Mouse (Mus musculus) ES-E14 (cell line): ENCODE measurements around the gene Kirrel3.

Experiments used
- HCFC1 ChIP-seq: IDR thresholded peaks from 2 replicates; pipeline ENCODE4 v1.6.1; 2012; ENCODE audit warnings: low read length, inconsistent platforms, borderline replicate concordance; ENCODE audit not compliant: insufficient read depth
- MAFK ChIP-seq: IDR thresholded peaks from 2 replicates; pipeline ENCODE4 v1.6.1; 2014; ENCODE audit warnings: mild to moderate bottlenecking, low read depth, low read length, inconsistent platforms; ENCODE audit not compliant: insufficient read depth
- ZC3H11A ChIP-seq: IDR thresholded peaks from 2 replicates; pipeline ENCODE4 v1.6.1; 2012; ENCODE audit warnings: low read depth, mild to moderate bottlenecking, inconsistent platforms, low read length, borderline replicate concordance
- ZNF384 ChIP-seq: IDR thresholded peaks from 2 replicates; pipeline ENCODE4 v1.6.1; 2012; ENCODE audit warnings: low read depth, low read length, inconsistent platforms

DNA sequence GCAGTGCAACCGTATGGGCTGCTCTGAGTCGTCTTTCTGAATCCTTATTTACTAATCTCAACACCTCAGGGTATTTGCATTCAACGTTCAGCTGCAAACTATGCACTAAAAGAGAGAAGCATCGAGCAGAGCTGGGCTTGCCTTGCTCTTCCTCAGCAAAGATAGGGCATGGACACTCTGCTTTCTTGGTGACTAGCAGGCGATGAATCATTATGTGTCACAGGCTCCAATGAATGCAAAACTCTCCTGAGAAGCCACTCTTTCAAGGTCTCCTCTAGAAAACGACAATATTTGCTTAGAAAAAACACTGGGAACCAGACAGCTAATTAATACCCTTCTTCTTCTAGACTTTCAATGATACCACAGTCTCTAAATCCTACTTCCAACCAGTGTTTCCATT is 223.0 kb downstream of the Kirrel3 start:
- TF ChIP-seq ZNF384 (no peak), ZC3H11A (no peak), HCFC1 (no peak), MAFK (no peak)
